Mouse (Mus musculus): ENCODE measurements around the gene Gm20671.
"Not testable (repeated sequence)": the region's sequence is repeated elsewhere in the genome, so short reads cannot be mapped to it uniquely, and the experiment has no call there.

Gene Gm20671

DNA sequence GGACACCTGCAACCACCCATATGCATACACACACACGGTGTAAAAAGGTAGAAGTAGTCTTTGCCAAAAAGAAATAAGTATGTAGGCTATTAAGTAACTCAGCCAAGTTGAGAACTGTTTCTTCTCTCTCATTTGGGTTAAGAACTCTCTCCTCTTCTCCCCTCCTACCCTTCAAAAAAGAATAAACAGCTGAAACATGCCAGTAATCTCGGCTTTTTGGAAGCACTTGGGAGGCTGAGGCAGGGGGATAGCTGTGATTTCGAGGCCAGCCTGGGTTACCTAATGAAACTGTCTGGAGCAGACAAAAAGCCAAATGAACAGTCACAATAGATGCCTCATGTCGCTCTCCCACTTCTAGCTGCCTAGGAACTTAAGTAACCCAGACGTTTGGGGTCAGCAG is 42.2 kb downstream of the Gm20671 start:
- DNase-seq, result no peak

DNA sequence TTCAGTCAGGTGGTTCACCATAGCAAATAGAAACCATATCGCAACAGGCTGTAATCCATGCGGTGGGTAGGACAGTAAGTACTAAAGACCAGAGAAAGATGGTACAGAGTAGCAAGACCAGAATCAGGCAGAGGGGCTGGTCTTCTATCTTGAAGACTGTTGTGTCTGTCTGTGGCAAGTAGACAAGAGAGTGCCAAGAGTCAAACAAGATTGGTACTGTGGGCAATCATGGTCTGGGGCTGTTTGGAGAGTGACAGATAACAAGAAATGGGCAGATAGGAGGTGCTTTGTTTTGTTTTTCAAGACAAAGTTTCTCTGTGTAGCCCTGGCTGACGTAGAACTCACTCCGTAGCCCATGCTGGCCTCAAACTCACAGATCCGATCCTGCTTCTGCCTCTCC is 45.3 kb downstream of the Gm20671 start:
- DNase-seq, result no peak

DNA sequence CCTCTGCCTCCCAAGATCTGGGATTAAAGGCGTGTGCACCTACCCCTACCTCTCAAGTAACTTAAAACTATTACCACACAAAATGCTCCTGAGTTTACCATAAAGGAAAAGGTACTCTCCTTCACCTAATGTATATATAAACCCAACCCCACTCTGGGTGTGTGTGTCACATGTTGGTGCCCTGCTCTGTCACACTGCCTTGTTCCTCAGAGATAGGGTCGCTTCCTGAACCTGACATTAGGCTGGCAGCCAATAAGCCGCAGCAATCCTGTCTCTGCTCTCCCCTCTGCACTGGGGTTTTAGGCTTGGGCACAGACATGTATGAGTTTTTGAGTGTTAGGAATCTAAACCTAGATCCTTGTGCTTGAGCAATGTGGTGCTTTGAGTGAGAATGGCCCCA is 48.7 kb downstream of the Gm20671 start:
- DNase-seq, result no peak

DNA sequence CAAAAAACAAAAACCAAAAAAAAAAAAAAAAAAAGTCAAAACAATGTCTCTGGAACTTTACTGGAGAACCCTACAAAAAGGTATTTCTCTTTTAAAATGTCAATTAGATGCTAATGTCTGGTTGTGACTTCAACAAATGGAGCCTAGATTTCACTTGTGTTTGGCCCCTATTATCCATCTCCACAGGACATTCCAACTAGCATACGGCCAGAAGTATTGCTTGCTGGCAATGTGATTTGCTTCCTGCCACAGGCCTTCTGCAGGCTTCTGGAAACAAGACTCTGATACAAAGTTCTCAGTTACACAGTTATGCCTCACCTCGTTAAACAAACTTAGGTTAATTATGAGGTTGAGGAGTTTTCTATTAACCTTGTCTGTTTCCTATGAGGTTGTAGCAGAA is 54.5 kb downstream of the Gm20671 start:
- DNase-seq, result no peak

GRCm38 (mm10) chr5:32767636-32768373 is 59.1 kb downstream of the Gm20671 start:
- no peak for DNase-seq

GRCm38 (mm10) chr5:32767004-32767403 is 59.9 kb downstream of the Gm20671 start:
- DNase-seq, result no peak

DNA sequence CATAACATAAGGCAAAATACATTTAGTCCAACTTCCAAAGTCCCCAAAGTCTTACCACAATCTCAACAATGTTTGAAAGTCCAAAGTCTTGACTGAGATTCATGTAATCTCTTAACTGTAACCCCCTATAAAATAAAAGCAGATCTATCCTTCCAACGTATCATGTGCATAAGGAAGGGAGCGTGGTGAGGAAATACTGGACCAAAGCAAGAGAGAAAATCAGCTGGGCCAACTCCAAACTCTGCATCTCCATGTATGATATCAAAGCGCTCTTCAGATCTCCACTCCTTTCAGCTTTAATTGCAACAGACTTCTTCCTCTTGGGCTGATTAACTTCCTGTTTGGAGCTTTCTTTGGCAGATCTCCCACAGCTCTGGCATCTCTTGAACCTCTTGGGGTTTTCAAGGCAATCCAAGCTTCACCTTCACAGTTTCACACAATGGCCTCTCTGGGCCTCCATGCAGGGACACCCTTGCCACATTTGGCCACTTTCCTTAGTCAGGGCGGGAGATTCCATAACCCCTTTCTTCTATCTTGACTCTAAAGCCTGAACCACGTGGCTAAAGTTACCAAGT is 65.3 kb downstream of the Gm20671 start:
- DNase-seq, result peak; percentile 25

GRCm38 (mm10) chr5:32760787-32761186 is 66.1 kb downstream of the Gm20671 start:
- DNase-seq, result no peak

DNA sequence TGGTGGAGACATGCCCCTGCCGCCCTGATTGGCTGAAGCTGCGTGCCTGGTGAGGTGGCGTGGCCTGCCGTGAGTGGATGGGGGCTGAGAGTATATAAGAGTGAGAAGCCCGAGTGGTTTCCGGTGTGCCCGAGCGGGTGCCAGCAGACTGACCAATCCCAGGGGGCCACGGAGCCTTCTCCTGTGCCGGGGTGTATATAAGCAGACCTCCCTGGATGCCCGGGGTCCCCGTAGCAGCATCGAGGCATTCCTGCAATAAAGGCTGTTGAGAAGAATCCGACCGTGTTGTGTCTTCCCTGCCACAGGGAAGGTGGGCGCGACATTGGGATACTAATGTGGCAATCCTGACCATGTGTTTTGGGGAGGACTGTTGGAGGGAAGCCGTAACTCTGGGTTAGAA is 66.6 kb downstream of the Gm20671 start:
- not testable (repeated sequence) for DNase-seq

GRCm38 (mm10) chr5:32759662-32760061 is 67.2 kb downstream of the Gm20671 start:
- no peak for DNase-seq

- DNase-seq, result no peak
These were observed 70.8 kb downstream of the Gm20671 start for GRCm38 (mm10) chr5:32756141-32756540.

GRCm38 (mm10) chr5:32751736-32752135 is 75.2 kb downstream of the Gm20671 start:
- DNase-seq, result no peak

DNA sequence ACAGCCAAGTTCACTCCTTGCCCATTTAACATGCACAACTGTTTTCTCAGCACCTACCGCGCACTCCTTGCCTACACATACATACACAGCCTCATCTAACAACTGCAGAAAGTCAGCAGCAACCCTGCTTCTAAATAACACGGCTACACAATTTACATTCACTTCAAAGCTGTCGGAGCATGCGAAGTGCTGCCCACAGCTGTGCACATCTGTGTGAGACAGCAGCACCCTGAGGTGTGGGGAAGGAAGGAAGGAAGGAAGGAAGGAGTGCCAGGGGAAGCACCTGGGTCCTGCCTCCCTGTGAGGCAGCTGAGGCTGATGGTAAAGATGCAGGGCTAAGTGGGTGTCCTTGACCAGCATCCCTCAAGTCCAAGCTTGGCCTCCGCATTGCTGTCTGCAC is 78.0 kb downstream of the Gm20671 start:
- no peak for DNase-seq

DNA sequence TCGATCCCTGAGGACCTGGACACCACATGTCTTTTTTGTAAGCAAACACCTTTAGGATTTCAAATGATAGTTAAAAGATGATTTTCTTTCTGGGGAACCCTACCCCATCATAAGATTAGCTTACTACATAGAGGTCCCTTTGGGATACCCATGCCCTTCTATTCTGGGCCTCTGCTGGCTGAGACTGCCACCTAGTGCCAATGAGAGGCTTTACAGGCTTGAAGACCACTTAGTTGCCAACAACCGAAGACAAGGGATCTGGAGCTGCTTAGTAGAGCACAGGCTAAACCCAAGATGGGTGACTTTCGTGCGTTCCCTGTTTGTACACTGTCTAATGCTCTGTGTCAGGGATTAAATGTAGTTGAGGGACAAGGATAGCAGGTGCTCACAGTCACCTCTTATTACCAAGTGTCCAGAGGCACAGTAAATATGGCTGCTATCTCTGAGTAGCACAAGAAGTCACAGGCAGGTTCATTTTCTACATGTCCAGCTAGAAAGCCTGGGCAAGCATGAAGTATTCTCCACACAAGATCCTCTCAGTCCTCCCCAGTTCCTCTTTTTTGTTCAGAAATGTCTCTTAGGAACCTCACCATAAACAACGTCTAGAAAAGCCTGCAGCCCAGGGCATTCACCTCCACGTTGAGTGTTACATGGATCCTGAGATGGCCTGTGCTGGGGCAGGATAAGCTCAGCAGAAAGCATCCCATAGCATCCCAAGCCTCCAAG is 79.1 kb downstream of the Gm20671 start:
- DNase-seq, result peak; percentile 68

- peak; percentile 85 for DNase-seq
These were observed 80.9 kb downstream of the Gm20671 start for GRCm38 (mm10) chr5:32745705-32746655.

DNA sequence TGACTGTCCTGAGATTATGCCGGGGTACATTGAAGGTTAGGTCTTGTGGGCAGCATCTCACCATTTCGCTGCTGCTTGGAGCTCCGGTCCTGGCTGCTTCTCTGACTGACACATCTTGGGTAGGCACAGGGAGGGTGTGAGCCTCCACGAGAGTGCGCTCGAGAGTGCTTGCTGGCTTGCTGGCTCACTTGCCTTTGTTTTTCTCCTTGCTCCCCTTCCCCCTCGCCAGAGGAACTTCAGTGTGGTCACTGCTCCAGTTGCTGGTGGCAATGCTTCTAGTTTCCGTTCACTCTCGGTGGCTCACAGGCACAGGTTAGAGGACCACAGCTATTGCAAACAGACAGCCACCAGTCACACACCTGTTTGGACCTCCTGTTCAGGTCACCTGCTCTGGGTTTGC is 84.8 kb downstream of the Gm20671 start:
- DNase-seq, result peak; percentile 49

- not testable (repeated sequence) for DNase-seq
These were observed 85.5 kb downstream of the Gm20671 start for GRCm38 (mm10) chr5:32741377-32741776.

- DNase-seq, result not testable (repeated sequence)
These were observed 86.1 kb downstream of the Gm20671 start for GRCm38 (mm10) chr5:32740850-32741249.

- DNase-seq, result no peak
These were observed 86.8 kb downstream of the Gm20671 start for GRCm38 (mm10) chr5:32740138-32740537.

- not testable (repeated sequence) for DNase-seq
These were observed 90.1 kb downstream of the Gm20671 start for GRCm38 (mm10) chr5:32736770-32737169.

GRCm38 (mm10) chr5:32735779-32736178 is 91.1 kb downstream of the Gm20671 start:
- peak; percentile 35 for DNase-seq

DNA sequence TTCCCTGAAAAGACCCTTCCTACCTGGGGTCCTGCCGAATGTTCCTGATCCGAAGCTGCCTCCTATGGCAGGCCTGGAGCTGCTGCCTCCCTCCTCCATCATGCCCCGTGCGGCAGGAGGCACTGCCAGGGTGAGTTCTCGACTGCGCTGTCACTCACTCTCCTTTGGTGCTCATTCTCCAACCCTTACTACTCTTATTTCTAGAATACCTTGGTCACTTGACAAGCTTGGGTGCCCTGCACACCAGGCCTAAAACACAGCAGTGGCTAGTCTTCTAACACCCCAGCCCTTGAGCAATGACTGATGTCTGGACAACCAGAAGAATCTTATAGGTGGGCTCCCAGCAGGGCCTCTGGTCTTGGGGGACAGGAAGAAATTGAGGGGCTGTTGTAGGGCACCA is 93.0 kb downstream of the Gm20671 start:
- not testable (repeated sequence) for DNase-seq

DNA sequence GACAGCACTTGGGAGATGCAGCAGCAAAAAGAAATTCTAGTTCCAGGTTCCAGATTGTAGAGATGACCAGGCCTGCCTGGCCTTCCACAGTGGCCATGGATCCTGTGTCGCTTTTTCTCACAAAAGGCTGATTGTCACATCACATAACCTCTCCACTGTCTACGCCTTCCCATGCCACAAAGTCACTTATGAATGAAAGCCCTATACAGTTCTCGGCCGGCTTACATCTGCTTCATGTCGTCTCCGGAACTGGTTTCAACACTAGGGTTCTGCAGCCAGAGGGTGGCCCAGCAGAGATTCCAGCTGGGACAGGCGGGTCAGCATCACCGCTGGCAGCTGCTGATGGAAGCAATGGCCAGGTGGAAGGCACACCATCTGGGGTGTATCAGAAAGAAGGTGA is 98.1 kb downstream of the Gm20671 start:
- DNase-seq, result no peak
